Mouse (Mus musculus): ENCODE data around the gene Pip4k2c. TPM values are rescaled to one million over a fixed set of nuclear protein-coding genes. Genes with fewer than 3 reads are reported as not detected.

Gene Pip4k2c
- polyA plus RNA-seq, 1 experiment from 2014 or later = 27.2 TPM

GRCm38 (mm10) chr10:127226318-127226895, 15.0 kb upstream of the Pip4k2c start:
- H3K27me3 ChIP-seq = peaks cover 12% of the 10 kb centered on the region

GRCm38 (mm10) chr10:127225732-127226131, 14.3 kb upstream of the Pip4k2c start:
- H3K9ac ChIP-seq = no peak overlapping the region
- H3K4me3 ChIP-seq = no peak overlapping the region
- peaks cover 12% of the 10 kb centered on the region for H3K27me3 ChIP-seq
- no peak overlapping the region for H3K4me2 ChIP-seq
- ATAC-seq (ENCODE audit: borderline replicate concordance, extremely low read depth, low FRiP score, low TSS enrichment) = no peak
- H3K4me1 ChIP-seq = no peaks in the 10 kb centered on the region
- no peaks in the 10 kb centered on the region for H3K36me3 ChIP-seq
- H3K9me3 ChIP-seq = no peaks in the 10 kb centered on the region
- no peak overlapping the region for H3K27ac ChIP-seq
- WGBS = 28% methylated on average over 10 of the region's 10 CpGs

More at GRCm38 (mm10) chr10:127226318-127226895, 15.0 kb upstream of the Pip4k2c start:
- H3K4me3 ChIP-seq = no peak overlapping the region
- no peaks in the 10 kb centered on the region for H3K36me3 ChIP-seq
- H3K27ac ChIP-seq = no peak overlapping the region
- H3K9me3 ChIP-seq = no peaks in the 10 kb centered on the region
- no peaks in the 10 kb centered on the region for H3K4me1 ChIP-seq
- 59% methylated on average over 8 of the region's 8 CpGs for WGBS
- no peak overlapping the region for H3K4me2 ChIP-seq
- ATAC-seq (ENCODE audit: borderline replicate concordance, extremely low read depth, low FRiP score, low TSS enrichment) = no peak
- H3K9ac ChIP-seq = no peak overlapping the region

- Histone ChIP-seq H3K4me1 (no peaks in the 10 kb centered on the region), H3K9me3 (no peaks in the 10 kb centered on the region), H3K9ac (no peak overlapping the region), H3K4me2 (no peak overlapping the region), H3K36me3 (no peaks in the 10 kb centered on the region), H3K27ac (no peak overlapping the region), H3K4me3 (no peak overlapping the region), H3K27me3 (peaks cover 12% of the 10 kb centered on the region)
- WGBS = 49% methylated on average over 6 of the region's 6 CpGs
- no peak for ATAC-seq (ENCODE audit: borderline replicate concordance, extremely low read depth, low FRiP score, low TSS enrichment)
Measured at GRCm38 (mm10) chr10:127225213-127225612, 13.8 kb upstream of the Pip4k2c start.

GRCm38 (mm10) chr10:127218339-127218738, 7.0 kb upstream of the Pip4k2c start:
- WGBS = 85% methylated on average over 2 of the region's 2 CpGs
- Histone ChIP-seq H3K4me1 (no peaks in the 10 kb centered on the region), H3K27me3 (no peaks in the 10 kb centered on the region), H3K27ac (no peak overlapping the region), H3K36me3 (no peaks in the 10 kb centered on the region), H3K9ac (no peak overlapping the region), H3K4me2 (no peak overlapping the region), H3K4me3 (no peak overlapping the region), H3K9me3 (no peaks in the 10 kb centered on the region)
- no peak for ATAC-seq (ENCODE audit: borderline replicate concordance, extremely low read depth, low FRiP score, low TSS enrichment)

- no peaks in the 10 kb centered on the region for H3K36me3 ChIP-seq
- no peaks in the 10 kb centered on the region for H3K9me3 ChIP-seq
- no peaks in the 10 kb centered on the region for H3K27me3 ChIP-seq
- H3K9ac ChIP-seq = no peak overlapping the region
- no peak overlapping the region for H3K4me2 ChIP-seq
- H3K4me3 ChIP-seq = no peak overlapping the region
- no peak for ATAC-seq (ENCODE audit: borderline replicate concordance, extremely low read depth, low FRiP score, low TSS enrichment)
- H3K4me1 ChIP-seq = no peaks in the 10 kb centered on the region
- no peak overlapping the region for H3K27ac ChIP-seq
Measured at GRCm38 (mm10) chr10:127217177-127217576, 5.8 kb upstream of the Pip4k2c start.

GRCm38 (mm10) chr10:127216456-127216855, 5.1 kb upstream of the Pip4k2c start:
- no peaks in the 10 kb centered on the region for H3K9me3 ChIP-seq
- H3K4me2 ChIP-seq = no peak overlapping the region
- no peak overlapping the region for H3K4me3 ChIP-seq
- H3K36me3 ChIP-seq = no peaks in the 10 kb centered on the region
- no peak for ATAC-seq (ENCODE audit: borderline replicate concordance, extremely low read depth, low FRiP score, low TSS enrichment)
- H3K27me3 ChIP-seq = no peaks in the 10 kb centered on the region
- 95% methylated on average over 11 of the region's 11 CpGs for WGBS
- no peak overlapping the region for H3K27ac ChIP-seq
- H3K9ac ChIP-seq = no peak overlapping the region
- H3K4me1 ChIP-seq = no peaks in the 10 kb centered on the region

GRCm38 (mm10) chr10:127214422-127214803, 3.0 kb upstream of the Pip4k2c start:
- no peaks in the 10 kb centered on the region for H3K27me3 ChIP-seq
- no peak overlapping the region for H3K4me3 ChIP-seq
- ATAC-seq (ENCODE audit: borderline replicate concordance, extremely low read depth, low FRiP score, low TSS enrichment) = no peak
- H3K4me2 ChIP-seq = no peak overlapping the region
- H3K36me3 ChIP-seq = no peaks in the 10 kb centered on the region
- WGBS = 55% methylated on average over 1 of the region's 1 CpGs
- no peaks in the 10 kb centered on the region for H3K9me3 ChIP-seq
- peaks cover 6% of the 10 kb centered on the region for H3K4me1 ChIP-seq
- H3K9ac ChIP-seq = no peak overlapping the region
- no peak overlapping the region for H3K27ac ChIP-seq

- Histone ChIP-seq H3K9me3 (no peaks in the 10 kb centered on the region), H3K4me1 (peaks cover 6% of the 10 kb centered on the region), H3K4me2 (no peak overlapping the region), H3K36me3 (no peaks in the 10 kb centered on the region; the same call in 1 of the 2 replicates), H3K4me3 (no peak overlapping the region), H3K27me3 (no peaks in the 10 kb centered on the region), H3K9ac (no peak overlapping the region), H3K27ac (no peak overlapping the region)
- ATAC-seq (ENCODE audit: borderline replicate concordance, extremely low read depth, low FRiP score, low TSS enrichment) = no peak
- 72% methylated on average over 13 of the region's 13 CpGs for WGBS
Measured at GRCm38 (mm10) chr10:127213704-127214421, 2.5 kb upstream of the Pip4k2c start.

GRCm38 (mm10) chr10:127213272-127213671, 1.9 kb upstream of the Pip4k2c start:
- no peak overlapping the region for H3K27ac ChIP-seq
- no peak overlapping the region for H3K9ac ChIP-seq
- ATAC-seq (ENCODE audit: borderline replicate concordance, extremely low read depth, low FRiP score, low TSS enrichment) = no peak
- H3K9me3 ChIP-seq = no peaks in the 10 kb centered on the region
- H3K4me1 ChIP-seq = peaks cover 6% of the 10 kb centered on the region
- no peaks in the 10 kb centered on the region for H3K27me3 ChIP-seq
- WGBS = 87% methylated on average over 8 of the region's 8 CpGs
- no peak overlapping the region for H3K4me3 ChIP-seq
- H3K36me3 ChIP-seq = peaks cover 5% of the 10 kb centered on the region; the same call in 1 of the 2 replicates
- H3K4me2 ChIP-seq = no peak overlapping the region

- ATAC-seq (ENCODE audit: borderline replicate concordance, extremely low read depth, low FRiP score, low TSS enrichment) = peak; percentile 53
- Histone ChIP-seq H3K9me3 (no peaks in the 10 kb centered on the region), H3K4me2 (peak overlapping the region; percentile 87), H3K4me3 (peak overlapping the region; percentile 84), H3K4me1 (peaks cover 6% of the 10 kb centered on the region), H3K36me3 (peaks cover 19% of the 10 kb centered on the region; the same call in 1 of the 2 replicates), H3K27ac (peak overlapping the region; percentile 52), H3K9ac (peak overlapping the region; percentile 74), H3K27me3 (no peaks in the 10 kb centered on the region)
- WGBS = under 1% methylated on average over 25 of the region's 25 CpGs
Measured at GRCm38 (mm10) chr10:127210961-127211405, 402 bp downstream of the Pip4k2c start.

GRCm38 (mm10) chr10:127209928-127210570, 1.3 kb downstream of the Pip4k2c start:
- Histone ChIP-seq H3K4me3 (peak overlapping the region; percentile 84; the same call in 1 of the 2 replicates), H3K4me1 (peaks cover 13% of the 10 kb centered on the region), H3K27me3 (no peaks in the 10 kb centered on the region), H3K4me2 (peak overlapping the region; percentile 87), H3K9ac (no peak overlapping the region), H3K36me3 (peaks cover 22% of the 10 kb centered on the region; the same call in 1 of the 2 replicates), H3K9me3 (no peaks in the 10 kb centered on the region), H3K27ac (no peak overlapping the region)
- 80% methylated on average over 13 of the region's 13 CpGs for WGBS
- ATAC-seq (ENCODE audit: borderline replicate concordance, extremely low read depth, low FRiP score, low TSS enrichment) = no peak

- no peak overlapping the region for H3K27ac ChIP-seq
Measured at GRCm38 (mm10) chr10:127208921-127209320, 2.5 kb downstream of the Pip4k2c start.

More at GRCm38 (mm10) chr10:127208921-127209320, 2.5 kb downstream of the Pip4k2c start:
- no peak for ATAC-seq (ENCODE audit: borderline replicate concordance, extremely low read depth, low FRiP score, low TSS enrichment)
- Histone ChIP-seq H3K36me3 (peaks cover 24% of the 10 kb centered on the region; the same call in 1 of the 2 replicates), H3K9me3 (no peaks in the 10 kb centered on the region), H3K27me3 (no peaks in the 10 kb centered on the region), H3K9ac (no peak overlapping the region), H3K4me1 (peaks cover 17% of the 10 kb centered on the region), H3K4me3 (no peak overlapping the region), H3K4me2 (no peak overlapping the region)
- WGBS = 75% methylated on average over 4 of the region's 4 CpGs
